Mouse (Mus musculus) Muller cell, postnatal 12 days (primary cell): ENCODE data around the gene Pfkfb3.
"Not testable (repeated sequence)": the region's sequence is repeated elsewhere in the genome, so short reads cannot be mapped to it uniquely, and the experiment has no call there.

ENCODE experiments used
- DNase-seq: peaks from one replicate; pipeline ENCODE4 v3.0.0-alpha.2; 2015; ENCODE audit errors: inconsistent ontology term

Gene Pfkfb3

DNA sequence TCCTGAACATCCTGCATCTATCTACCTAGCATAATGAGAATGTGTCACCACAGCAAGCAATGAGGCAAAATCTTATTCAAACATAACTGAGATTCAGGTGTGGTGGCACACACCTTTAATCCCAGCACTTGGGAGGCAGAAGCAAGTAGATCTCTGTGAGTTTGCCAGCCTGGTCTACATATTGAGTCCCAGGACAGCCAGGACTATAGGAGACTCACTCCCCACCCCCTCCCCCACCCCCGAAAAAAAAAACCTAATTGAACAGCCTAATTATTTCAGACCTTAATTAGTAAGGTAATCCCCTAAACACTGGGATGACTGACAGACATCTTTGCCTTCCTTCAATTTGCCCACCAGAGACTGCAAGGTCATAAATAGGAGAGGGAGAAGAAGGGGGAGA is 2.2 kb downstream of the Pfkfb3 start:
- no peak for DNase-seq

DNA sequence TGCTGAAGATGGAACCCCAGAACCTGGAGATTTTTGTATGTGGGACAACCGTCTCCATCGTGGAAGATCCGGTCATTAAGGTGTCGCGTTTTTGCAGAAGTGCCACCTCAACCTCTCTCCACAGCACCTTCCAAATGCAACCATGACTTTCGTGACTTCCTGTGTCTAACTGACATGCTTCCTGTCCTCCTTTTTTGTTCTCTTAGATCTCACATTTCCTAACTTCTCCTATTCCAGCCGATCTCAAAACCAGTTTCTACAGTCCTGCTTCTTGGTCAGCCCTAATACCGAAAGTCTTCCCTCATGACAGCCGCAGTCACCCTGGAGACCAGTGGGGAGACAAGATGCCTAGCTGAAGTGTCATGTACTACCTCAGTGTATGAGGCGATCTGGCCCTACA is 5.4 kb downstream of the Pfkfb3 start:
- DNase-seq: no peak

DNA sequence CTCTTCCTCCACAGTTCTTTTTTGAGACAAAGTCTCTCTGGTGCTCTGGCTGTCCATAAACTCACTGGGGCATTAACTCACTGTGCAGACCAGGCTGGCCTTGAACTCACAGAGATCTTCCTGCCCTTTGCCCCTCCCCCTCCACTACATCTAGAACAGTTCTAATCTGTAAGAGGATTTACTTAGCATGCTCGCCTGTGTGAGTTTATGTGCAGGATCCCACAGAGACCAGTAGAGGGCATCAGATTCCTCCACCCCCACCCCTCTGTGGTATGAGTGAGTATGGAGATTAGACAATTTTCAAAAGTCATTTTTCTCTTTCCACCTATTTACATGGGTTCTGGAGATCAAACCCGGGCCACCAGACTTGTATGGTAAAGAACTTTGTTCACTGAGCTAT is 6.3 kb downstream of the Pfkfb3 start:
- no peak for DNase-seq

DNA sequence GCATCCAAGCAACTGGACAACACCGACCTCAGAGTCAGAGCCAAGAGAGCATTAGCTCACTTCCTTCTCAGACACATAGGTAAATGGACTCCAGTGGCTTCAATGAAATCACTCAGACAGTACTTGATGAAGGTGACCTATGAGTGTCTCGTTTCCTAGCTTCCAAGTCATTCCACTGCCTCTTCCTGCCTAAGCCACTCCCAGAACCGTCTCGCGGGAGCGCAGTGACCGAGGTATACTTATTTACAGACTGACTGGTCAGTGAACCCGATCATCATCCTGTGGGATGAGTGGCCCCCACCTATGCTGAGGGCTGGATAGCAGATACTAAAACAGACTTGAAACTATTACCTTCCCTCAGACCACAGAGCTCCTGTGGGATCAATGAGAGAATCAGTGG is 7.8 kb downstream of the Pfkfb3 start:
- no peak for DNase-seq

DNA sequence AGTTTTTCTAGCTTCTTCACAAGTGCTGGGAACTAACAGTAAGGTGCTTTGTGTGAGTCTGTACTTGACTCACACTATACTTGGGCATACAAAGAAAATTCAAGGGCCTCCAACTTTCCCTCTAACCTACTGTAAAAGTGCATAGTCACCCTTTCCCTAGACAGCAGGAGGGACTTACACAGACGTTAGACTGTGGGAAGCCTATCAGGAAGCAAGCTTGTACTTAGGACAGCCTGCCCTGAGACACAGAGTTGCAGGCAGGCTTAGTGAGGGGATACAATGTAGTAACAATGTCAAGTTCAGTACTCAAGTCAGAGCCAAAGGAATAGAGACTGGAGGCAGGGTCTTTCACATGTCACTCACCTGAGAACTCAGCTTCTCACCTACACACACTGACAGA is 8.5 kb downstream of the Pfkfb3 start:
- DNase-seq: no peak

DNA sequence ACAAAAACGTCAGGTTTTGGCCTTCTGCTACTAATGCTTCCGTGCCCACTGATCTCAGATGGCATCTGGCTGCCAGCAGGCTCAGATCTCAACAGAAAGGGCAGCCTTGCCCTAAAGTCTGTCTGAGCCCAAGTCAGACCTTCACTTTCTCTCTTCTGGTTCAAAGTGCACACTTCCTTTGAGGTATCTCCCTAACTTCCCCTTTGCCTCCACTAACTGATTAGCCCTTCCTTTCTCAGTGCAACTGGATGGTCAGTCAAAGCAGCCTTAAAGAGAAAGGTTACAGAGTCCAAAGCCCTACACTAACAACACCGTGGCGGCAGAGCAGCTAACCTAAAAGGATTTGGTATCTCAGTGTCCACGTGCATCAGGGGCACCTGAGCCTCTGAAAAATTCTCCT is 9.5 kb downstream of the Pfkfb3 start:
- no peak for DNase-seq

DNA sequence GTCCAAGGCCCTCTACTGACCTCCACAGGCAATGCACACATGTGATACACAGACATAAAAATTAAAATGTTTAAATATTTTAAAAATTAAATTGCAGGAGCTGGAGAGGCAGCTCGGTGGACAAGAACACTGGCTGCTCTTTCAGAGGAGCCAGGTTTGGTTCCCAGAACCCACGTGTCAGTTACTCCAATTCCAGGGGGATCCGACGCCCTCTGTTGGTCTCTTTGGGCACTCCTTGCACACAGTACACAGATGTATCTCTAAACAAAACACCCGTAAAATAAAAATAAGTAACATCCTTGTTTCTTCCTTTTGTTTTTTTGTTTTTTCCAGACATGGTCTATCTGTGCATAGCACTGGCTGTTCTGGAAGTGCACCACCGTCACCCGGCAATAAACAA is 10.7 kb downstream of the Pfkfb3 start:
- DNase-seq: no peak

DNA sequence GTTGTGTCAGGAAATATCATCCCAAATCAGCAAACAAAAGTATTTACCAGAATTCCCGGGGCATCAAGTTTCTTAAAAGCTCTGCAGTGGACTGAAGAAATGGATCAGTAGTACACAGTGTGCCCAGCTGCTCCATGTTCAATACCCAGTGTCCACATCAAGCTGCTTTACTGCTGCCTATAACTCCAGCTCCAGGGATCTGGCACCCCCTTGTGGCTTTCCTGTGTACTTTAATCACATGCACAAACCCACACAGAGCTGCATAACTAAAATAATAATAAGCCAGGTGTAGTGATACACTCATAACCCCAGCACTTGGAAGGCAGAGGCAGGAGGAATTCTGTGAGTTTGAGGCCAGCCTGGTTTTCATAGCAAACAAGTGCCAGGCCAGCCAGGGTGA is 11.2 kb downstream of the Pfkfb3 start:
- peak; percentile 52 for DNase-seq

DNA sequence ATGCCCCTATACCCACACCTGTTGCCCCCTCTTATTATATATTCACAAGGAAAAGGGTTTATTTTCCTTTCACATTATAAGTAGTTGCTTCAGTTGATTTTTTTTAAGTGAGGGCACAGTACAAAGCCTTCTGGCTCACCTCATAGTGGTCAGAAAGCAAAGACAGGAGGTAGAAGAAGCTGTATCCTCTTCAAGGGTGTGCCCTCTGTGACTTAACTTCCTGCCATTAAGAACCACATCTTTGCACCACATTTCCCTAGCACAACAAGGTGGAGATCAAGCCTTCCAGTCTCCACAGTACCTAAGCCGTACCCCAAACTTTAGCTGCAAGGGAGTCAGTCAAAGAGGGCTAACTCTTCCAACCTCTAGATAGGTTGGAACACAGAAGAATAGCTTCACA is 11.8 kb downstream of the Pfkfb3 start:
- no peak for DNase-seq

DNA sequence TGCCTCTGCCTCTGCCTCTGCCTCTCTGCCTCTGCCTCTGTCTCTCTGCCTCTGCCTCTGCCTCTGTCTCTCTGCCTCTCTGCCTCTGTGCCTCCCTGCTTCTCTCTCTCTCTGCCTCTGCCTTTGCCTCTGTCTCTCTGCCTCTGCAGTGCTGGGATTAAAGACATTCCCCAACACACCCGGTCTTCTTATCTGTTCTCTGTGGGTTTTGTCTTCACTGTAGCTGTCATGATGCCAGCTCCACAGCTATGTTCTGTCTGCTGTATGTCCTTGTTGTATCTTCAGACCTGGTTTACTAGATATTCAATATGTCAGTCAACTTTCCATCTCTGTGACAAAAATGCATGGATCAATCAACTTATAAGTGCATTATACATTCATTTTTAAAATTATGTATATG is 12.3 kb downstream of the Pfkfb3 start:
- not testable (repeated sequence) for DNase-seq

DNA sequence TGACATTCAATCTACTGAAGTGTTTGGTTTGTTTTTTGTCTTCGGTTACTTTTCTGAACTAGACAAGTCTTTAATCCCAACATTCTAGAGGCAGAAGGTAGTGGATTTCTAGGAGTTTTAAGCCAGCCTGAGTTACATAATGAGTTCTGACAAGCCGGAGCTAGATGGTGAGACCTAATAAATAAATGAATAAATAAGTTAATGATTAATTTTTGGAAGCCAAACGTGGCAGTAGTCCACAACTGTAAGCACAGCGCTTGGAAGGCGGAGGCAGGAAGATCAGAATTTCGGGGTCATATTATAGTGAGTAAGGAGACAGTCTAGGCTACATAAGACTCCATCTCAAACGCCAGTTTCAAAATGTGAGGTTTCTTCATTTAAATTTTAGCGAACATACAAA is 17.9 kb downstream of the Pfkfb3 start:
- DNase-seq: no peak

DNA sequence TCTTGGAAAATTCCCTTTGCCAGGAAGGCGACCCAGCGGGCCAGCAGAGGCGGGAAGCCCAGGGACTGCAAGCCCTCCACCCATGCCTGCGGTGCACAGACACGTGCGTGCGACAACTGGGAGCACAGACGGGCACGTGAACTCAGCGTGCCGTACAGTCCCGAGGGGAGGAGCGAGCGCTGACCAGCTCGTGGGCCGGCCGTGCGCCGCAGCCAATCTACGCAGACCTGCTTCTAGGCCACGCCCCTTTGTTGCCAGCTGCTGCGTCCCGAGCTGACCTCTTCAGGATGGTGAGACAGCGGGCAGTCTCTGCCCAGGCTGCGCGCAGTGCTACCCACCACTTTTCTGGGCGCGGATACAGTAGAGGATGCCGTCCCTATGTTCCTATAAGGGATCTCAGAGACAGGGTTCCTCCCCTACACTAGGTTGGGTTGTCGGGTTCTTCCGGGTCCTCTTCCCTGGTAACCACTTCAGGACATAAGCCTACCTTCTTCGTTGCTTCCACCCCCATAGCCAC is 18.4 kb downstream of the Pfkfb3 start:
- DNase-seq: peak; percentile 94

DNA sequence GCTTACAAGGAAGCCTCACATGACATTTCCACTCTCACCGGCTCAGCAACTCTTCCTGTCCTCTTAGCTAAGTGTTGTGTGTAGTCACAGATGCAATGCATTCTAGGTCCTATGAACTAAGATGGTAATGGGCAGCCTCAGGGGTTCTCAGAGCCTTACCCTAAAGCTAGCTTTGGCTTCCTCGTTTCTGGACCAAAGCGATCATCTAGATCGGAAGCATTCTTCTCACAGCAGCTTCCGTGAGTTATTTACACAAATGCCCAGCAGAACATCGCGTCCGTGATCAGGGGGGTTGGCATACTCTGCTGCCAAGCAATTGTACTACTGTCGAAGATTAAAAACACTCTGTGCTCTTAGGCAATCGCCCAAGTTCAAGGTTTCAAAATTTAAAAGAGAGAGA is 19.1 kb downstream of the Pfkfb3 start:
- DNase-seq: no peak

DNA sequence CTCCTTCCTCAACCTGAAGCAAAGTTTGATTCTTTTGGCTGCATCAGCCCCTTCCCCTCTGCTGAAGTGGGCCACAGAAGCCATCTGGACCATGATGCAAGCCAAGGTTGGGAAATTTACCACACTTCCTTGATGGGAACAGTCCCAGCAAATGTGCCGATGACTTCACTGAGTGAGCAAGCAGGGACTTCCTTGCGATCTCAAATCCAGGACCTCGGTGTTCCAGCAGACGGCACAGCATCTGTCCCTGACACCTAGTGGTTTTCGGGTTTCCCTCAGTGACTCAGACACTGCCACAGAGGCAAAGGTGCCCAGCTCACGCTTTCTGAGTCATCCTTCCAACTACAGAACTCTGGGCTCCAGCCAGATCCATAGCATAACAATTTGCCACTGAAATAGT is 23.8 kb downstream of the Pfkfb3 start:
- DNase-seq: peak; percentile 43

DNA sequence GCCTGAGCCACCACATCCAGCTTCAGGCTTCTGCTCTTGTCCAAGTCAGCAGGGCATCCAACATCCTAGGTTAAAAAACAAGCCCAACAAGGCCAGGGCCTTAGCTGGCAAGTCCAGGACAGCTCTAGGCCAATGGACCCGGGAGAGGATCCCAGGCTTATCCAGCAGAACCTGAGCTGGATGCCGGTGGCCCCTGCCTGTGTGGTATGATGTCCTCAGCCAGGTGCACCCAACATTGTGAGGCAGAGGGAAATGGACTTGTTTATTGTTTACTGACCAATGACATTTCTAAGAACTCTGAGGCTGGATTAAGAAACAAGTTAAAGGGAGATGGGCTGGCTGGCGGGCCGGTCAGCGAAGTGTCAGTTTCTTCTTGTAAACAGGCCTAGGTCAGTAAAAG is 27.8 kb downstream of the Pfkfb3 start:
- DNase-seq: no peak

DNA sequence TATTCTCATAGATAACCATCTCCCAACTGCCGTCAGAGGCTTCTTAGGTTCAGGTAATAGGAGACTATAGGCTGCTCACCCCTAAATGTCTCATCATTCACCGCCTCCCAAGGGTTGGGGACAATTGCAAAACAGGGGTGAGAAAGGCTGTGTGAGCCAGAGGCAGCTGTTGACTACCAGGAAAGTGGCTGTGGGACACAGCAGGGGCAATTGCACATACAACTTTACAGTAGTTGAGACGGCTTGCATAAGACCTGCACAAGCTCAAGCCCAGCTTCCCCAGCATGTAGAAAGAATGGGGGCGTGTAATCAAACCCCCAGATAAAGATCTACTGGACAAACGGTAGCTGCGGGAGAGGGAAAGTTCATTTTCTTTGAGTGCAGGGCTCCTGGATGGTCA is 29.1 kb downstream of the Pfkfb3 start:
- DNase-seq: no peak

DNA sequence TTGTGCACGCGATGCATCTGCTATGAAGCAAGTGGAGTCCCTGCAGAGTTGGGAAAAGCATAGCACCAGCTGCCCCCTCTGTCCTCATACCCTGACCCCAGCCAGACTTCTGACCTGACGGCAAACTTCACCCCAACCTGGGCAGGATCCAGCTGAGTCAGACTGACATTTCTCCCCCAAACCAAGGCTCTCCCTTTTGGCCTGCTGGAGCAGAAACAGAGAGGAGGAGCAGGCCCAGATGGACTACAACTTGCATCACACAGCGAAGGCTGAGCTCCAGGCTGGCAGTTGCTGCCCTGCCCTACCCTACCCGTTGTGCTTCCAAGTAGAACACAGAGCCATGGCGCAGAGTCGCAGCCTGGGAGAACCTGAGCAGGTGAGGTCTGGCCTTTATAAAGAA is 32.1 kb downstream of the Pfkfb3 start:
- no peak for DNase-seq

DNA sequence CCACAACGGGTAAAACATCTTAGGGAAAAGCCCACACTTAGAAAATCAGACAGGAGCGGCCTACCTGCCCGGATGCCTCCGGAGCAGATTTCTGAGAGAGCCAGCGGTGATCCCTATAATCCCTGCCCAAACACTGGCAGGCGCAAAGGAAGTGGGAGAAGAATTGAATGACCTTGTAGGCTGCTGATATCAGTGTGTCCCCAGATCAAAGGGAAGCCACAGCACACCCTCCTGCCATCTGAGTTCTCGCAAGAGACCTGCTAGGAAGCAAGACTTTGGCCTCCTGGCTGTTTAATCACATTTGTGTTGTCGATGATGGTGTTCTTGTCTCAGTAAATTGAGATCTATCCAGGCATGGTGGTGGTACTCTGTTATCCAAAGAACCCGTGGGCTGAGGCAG is 33.1 kb downstream of the Pfkfb3 start:
- DNase-seq: no peak

DNA sequence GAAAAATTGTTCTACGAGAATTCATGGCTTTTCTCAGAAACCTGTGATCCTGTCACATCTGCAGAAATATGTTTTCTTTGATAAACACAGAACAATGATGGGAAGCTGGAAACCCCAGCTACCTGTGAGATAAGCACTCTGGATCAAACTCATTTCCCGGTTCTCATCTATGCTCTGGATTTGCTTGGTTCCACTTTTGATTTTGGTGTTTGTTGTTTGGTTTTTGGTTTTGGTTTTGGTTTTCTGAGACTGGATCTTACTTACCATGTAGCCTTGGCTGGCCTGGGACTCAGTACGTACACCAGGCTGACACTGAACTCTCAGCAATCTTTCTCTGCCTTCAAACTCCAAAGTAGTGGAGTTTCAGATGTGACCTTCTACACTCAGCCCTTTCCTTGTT is 38.0 kb downstream of the Pfkfb3 start:
- DNase-seq: no peak

DNA sequence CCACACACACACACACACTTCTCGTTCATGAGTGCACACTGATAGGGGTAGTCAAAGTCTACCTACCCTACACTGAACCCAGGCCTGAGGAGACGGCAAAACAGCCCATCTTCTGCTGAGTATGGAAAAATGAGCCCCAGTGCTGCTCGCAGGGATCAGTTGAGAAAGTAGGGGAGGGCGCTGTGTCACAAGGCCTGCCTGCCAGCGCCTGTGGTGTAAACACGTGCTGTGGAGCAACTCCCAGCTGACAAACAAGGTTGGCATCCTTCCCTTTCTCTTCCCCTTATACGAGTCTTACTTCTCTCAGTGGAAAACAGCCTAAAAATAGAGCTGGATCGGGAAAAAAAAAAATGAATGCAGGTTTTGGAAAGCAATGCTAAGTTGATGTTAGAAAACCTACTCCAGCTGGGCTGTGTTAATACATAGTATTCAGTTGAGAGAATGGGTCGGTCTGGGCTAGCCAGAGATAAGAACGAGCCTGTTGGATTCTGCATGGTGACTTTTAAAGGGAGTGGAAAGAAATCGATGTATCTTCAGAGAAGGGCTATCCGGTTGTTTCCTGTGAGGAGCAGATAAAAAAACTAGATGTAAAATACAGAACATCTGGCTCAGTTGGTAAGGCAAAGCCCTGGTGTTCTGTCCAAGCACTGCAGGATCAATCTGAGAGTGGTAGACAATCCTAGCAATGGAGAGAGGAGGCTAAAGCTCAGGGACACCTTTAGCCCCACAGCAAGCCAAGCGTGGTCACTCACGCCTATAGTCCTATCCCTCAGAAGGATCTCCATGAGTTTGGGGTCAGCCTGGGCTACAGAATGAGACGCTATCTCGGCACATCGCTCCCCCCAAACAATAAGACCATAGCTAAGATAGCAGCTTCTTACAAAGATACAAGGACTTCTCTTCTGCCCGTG is 40.6 kb downstream of the Pfkfb3 start:
- DNase-seq: peak; percentile 33

DNA sequence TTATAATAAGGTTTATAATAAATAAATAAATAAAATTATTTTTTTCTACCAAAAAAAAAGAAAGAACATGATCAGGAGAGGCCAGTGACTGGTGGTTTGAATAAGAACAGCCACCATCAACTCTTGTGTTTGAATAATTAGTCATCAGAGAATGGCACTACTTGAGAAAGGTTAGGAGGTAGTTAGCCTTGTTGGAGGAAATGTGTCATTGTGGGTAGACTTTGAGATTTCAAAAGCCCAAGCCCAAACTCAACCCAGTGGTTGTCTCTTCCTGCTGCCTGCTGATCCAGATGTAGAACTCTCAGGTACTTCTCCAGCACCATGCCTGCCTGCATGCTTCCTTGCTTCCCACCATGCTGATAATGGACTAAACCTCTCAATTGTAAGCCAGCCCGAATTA is 41.8 kb downstream of the Pfkfb3 start:
- DNase-seq: no peak

DNA sequence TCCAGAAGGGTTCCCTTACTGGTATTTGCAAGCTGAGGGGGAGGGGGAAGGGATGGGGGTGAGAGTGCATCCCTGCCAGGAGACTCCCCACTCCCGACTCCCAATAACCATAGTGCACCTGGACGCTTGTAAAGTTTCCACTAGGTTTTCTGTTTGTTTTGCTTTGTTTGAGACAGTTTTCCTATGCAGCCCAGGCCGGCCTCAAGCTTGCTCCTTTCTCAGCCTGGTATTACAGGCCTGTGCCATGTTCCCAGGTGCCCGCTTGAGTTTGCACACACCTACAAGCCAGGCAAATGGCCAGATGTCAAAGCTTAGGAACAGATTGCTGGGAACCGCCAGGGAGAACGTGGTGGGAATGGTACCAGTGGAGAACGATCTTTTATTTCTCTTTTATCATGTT is 50.1 kb downstream of the Pfkfb3 start:
- no peak for DNase-seq

DNA sequence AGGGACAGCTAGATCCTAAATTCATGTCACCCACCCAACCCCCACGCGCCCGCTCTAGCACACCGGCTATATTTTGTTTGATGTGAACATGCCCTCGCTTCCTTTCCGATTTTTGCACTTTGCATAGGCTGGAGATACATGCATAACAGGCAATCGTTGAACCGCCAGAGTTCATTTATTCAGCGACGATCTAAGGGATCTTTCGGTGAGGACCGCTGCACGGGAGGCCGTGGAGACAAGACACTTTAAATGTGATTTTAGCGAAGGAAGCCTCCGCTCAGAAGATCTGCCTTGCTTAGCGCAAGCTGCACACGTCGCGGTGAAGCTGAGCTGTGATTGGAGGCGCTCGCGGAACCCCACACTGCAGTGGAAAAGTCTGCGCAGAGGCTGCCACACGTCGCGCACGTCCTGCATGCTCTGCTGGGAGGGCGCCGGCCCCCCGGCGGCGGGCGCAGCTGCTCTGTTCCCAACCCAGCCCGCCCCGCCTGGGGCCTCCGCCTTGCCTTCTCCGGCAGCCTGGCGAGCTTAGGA is 50.9 kb downstream of the Pfkfb3 start:
- DNase-seq: peak; percentile 56
